Mouse (Mus musculus): ENCODE data around the gene Pptc7. TPM values are rescaled to one million over a fixed set of nuclear protein-coding genes. Genes with fewer than 3 reads are reported as not detected.

Gene Pptc7
- 9.0 and 10.3 TPM in 2 replicates for polyA plus RNA-seq (2015; fragmentation: Nextera tagmentation; extraction: Ambion mirVana)

GRCm38 (mm10) chr5:122284183-122285028, at the start of gene Pptc7:
Gene Pptc7 (plus strand): TSS chr5:122284365.

DNA sequence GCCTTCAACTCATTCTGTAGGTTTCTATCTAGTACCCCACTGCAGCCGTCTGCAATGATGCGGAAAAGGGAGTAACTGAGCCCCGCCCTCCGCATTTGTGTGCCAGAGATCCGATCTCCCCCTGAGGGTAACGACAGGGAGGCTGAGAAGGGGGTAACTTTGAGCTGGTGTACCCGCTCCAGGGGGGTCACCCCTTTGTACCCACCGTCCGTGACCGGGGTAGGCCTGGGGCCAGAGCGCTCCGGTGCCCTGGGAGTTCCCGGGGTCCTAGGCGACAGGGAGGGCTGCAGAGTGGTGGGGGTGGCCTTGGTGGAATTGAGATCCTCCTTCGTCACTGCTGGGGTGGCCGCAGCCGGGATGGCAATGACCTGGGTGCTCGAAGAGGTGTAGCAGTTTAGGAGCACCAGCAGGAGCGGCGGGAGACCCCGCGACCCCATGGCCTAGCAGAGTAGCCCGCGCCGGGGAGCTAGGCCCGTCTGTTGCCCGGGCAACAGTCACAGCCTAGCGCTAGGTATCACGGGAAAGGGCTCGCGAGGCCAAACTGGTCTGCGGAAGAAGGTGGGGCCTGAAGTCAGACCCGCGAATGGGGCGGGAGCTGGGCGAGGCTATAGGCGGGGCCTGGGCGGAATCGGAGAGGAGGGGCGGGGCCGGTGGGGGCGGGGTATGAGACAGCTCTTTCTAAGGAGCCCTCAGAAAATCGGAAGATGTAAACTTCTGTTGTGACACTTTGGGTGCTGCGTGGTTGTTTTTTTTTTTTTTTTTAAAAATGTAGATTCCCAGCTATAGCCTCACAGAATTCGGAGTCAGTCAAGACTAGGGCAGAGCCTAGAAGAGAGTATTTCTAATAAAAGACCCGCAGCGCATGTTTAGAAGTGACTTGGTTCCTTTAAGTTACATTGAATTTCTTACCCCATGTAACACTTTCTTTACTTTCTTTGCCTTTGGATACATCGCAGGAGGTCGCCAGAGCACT, 19.9 kb upstream of the Pptc7 start, which contains the start of gene Tctn1:
TSS of gene Tctn1 (minus strand) at position 528 of the 973 bp plus-strand sequence.

GRCm38 (mm10) chr5:122353807-122354491, 69.8 kb downstream of the Pptc7 start, which contains the start of the genes Rad9b and Vps29:
Gene Rad9b (minus strand): TSS chr5:122354233.
Gene Vps29 (plus strand): TSS chr5:122354369.

GRCm38 (mm10) chr5:122371591-122372191, 87.5 kb downstream of the Pptc7 start, which contains the start of gene Gpn3:
Gene Gpn3 (plus strand): TSS chr5:122371876.

GRCm38 (mm10) chr5:122372192-122372769, 88.1 kb downstream of the Pptc7 start, which contains the start of gene Fam216a:
Gene Fam216a (minus strand): TSS chr5:122372364.

Other genes with a start within 250 kb of the Pptc7 start
- 0.46 and 0.58 TPM in 2 replicates for gene Cux2, start 234.3 kb upstream of the Pptc7 start, polyA plus RNA-seq (2015; fragmentation: Nextera tagmentation; extraction: Ambion mirVana)
- 368 and 373 TPM in 2 replicates for gene Myl2, start 183.4 kb upstream of the Pptc7 start, polyA plus RNA-seq (2015; fragmentation: Nextera tagmentation; extraction: Ambion mirVana)
- gene Ccdc63, start 143.5 kb upstream of the Pptc7 start, polyA plus RNA-seq (2015; fragmentation: Nextera tagmentation; extraction: Ambion mirVana), result 0.41 and 0.88 TPM in 2 replicates
- gene Ppp1cc, start 126.1 kb upstream of the Pptc7 start, polyA plus RNA-seq (2015; fragmentation: Nextera tagmentation; extraction: Ambion mirVana), result 91.7 and 104 TPM in 2 replicates
- gene Hvcn1, start 77.6 kb upstream of the Pptc7 start, polyA plus RNA-seq (2015; fragmentation: Nextera tagmentation; extraction: Ambion mirVana), result 5.9 and 7.2 TPM in 2 replicates
- 3.6 and 3.7 TPM in 2 replicates for gene Tctn1, start 19.9 kb upstream of the Pptc7 start, polyA plus RNA-seq (2015; fragmentation: Nextera tagmentation; extraction: Ambion mirVana)
- gene Rad9b, start 69.9 kb downstream of the Pptc7 start, polyA plus RNA-seq (2015; fragmentation: Nextera tagmentation; extraction: Ambion mirVana), result 6.6 and 8.2 TPM in 2 replicates
- 124 and 137 TPM in 2 replicates for gene Vps29, start 70.0 kb downstream of the Pptc7 start, polyA plus RNA-seq (2015; fragmentation: Nextera tagmentation; extraction: Ambion mirVana)
- gene Gpn3, start 87.5 kb downstream of the Pptc7 start, polyA plus RNA-seq (2015; fragmentation: Nextera tagmentation; extraction: Ambion mirVana), result 37.4 and 40.1 TPM in 2 replicates
- 22.7 and 25.2 TPM in 2 replicates for gene Fam216a, start 88.0 kb downstream of the Pptc7 start, polyA plus RNA-seq (2015; fragmentation: Nextera tagmentation; extraction: Ambion mirVana)
- gene Arpc3, start 107.5 kb downstream of the Pptc7 start, polyA plus RNA-seq (2015; fragmentation: Nextera tagmentation; extraction: Ambion mirVana), result 59.2 and 79.9 TPM in 2 replicates
- gene Anapc7, start 137.3 kb downstream of the Pptc7 start, polyA plus RNA-seq (2015; fragmentation: Nextera tagmentation; extraction: Ambion mirVana), result 24.2 TPM in 2 replicates
- 48.4 and 48.8 TPM in 2 replicates for gene Atp2a2, start 217.9 kb downstream of the Pptc7 start, polyA plus RNA-seq (2015; fragmentation: Nextera tagmentation; extraction: Ambion mirVana)

All from skeletal muscle tissue, postnatal 0 days (tissue).